Mouse (Mus musculus): Measurements from ENCODE around the gene Xaf1.

The Xaf1 gene

DNA sequence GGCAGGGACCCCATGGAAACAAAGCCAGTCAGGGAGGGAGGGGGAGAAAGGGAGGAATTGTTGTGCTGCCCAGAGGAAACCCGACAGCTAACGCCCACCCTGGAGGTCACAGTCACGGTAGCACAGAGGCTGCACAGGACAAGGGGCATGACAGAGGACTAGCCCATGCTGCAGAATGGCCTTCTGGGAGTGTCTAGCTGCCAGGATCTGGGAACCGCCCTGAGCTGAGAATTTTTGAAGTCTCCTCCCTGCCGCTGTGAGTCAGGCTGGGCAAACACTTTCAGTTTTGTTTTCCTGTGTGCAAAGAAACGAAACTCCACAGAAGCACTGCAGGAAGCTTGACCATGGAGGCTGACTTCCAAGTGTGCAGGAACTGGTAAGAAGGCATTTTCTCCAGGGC lies at the start of gene Xaf1:
Gene Xaf1, plus strand, starts transcription at position 296 of the 400 bp plus-strand sequence.
- DNase-seq (ENCODE audit: low read depth), result peak; percentile 88

DNA sequence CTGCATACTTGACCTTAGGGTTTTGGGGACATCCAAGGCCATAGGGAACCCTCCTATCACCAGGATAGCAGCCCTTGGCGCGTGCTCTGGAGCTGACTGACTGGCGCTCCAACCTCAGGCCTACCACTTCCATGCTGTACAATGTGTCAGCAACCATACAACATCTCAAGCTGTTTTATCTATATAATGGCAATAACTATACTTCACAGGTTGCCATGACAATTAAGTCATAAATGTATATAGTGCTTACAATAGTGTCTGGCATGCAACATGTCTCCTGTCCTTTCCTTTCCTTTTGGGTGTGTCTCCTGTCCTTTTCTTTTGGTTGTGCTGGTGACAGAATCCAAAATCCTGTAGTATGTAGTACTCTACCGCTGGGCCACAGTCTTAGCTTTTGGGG lies 45.8 kb upstream of the Xaf1 start:
- DNase-seq (ENCODE audit: low read depth), result no peak

DNA sequence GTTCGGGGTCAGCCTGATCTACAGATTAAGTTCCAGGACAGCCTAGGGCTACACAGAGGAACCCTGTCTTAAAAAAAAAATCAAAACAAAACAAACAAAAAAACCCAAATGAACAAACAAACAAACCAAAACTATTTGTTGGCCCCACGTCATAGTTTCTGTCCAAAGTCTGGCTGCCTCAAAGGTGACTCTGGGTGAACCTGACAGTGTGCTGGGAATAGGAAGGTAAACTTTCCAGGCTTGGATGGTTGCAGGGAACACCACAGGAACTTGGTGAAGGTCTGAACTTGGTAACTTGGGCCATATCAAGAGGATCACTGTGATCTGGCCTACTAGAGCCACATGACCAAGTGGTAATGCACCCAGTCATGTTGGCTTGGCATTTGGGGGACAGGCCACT lies 45.0 kb upstream of the Xaf1 start:
- DNase-seq (ENCODE audit: low read depth), result no peak

DNA sequence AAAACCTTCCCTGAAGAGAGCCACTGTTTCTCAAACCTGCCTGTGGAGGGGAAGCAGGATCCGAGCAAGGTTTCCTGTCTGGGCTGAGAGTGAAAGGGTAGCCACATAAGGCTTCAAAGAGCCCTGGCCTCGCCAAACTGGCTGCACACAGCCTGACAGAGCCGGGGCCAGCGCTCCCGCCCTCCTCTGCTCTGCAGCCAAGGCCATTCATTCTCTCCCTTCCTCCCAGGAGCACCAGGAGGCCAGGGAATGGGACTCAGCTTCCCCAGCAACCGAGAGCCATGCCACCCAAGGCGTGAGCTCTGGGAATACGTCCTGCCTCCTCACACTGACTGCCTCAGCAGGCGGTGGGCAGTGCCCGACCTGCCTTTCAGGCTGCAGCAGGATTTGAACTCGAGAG lies 35.9 kb upstream of the Xaf1 start:
- DNase-seq (ENCODE audit: low read depth), result no peak

DNA sequence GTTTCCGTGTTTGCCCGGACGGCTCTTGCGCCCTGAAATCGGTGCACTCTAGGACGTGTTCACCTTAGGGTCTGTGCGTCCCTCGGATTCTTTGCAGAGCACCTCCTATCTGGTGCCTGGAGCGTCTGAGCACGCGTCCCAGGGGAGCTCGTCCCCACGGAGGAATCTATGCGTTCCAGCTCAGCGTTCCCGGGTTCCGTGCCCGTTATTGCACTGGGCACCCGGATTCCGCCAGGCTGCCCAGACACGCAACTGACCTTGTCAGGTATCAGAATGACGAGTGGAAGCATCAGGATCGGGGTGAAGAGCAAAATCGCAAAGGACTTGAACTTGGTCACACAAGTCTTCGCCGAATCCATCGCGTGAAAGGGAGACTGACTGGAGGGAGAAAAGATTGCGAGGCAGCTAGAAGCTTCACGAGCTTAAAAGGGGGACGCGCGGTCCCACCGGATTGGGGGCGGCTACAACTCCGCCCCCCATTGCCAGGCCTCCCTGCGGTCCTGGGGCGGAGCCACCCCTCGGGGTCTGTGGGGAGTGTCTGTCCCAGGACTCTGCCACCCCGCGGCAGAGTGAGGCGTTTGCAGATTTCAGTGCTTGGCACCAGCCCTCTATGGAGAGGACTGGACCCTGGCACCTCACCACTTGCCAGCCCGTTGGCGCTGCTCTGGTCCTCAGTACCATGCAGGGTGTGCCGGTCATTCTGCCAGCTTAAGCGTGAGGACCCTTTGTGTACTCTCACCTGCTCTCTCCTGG lies 35.0 kb upstream of the Xaf1 start:
- no peak for DNase-seq (ENCODE audit: low read depth)

GRCm38 (mm10) chr11:72266960-72267560 lies 34.4 kb upstream of the Xaf1 start, which contains the start of gene Slc13a5:
TSS of gene Slc13a5 (minus strand) at chr11:72267222.
- DNase-seq (ENCODE audit: low read depth), result no peak

- DNase-seq (ENCODE audit: low read depth), result no peak
These were observed 29.7 kb upstream of the Xaf1 start for GRCm38 (mm10) chr11:72271761-72272160.

DNA sequence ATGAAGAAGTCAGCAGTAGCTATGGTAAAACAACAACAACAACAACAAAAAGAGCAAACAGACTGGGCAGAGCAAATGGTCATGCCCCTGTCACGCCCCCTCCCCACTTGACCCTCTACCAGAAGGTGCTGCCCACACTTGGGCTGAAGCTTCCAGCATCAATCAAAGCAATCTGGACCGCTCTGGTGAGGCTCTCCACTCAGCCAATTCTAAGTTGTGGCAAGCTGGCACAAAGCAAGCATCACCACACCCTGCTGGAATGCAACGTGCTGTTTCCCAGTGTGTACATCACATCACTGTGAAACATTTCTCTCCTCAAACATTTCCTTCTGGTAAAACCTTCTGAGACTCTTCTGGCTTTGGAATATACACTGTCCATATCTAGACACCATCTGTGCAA lies 28.1 kb upstream of the Xaf1 start:
- no peak for DNase-seq (ENCODE audit: low read depth)

- DNase-seq (ENCODE audit: low read depth), result no peak
These were observed 20.1 kb upstream of the Xaf1 start for GRCm38 (mm10) chr11:72281143-72281851.

GRCm38 (mm10) chr11:72281852-72282400 lies 19.5 kb upstream of the Xaf1 start:
- no peak for DNase-seq (ENCODE audit: low read depth)

DNA sequence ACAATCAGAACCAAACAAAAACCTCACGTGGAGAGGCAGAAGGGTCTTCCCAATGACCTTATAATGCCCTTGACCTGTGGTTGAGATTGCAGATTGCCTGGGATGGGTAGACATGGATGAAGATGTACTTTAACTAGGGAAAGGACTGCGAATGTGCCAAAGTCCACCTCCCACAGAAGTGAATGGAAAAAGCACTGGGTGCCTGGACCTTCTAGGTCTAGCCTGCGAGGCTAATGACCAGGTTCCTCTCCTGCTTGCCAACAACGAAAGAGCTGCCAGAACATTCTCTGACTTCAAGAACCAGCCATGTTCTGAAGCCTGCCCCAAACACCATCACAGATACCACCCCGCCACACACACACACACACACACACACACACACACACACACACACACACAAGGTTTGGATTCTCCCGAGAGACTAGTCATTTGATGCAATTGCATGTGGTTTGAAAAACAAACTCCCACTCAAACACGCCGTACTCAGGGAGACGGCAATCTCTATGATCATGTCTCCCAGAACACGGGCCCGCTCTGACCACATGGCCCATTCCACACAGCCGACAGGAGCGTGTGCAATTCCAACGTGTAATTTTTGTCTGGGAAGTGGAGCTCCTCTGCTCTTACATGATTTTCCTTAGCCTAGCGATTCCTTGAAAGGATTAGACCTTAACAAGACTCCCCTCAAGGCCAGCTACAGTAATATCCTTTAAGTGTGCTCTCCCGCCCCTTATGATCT lies 17.8 kb upstream of the Xaf1 start:
- no peak for DNase-seq (ENCODE audit: low read depth)

- no peak for DNase-seq (ENCODE audit: low read depth)
These were observed 16.8 kb upstream of the Xaf1 start for GRCm38 (mm10) chr11:72284532-72285182.

GRCm38 (mm10) chr11:72285971-72286480 lies 15.4 kb upstream of the Xaf1 start:
- DNase-seq (ENCODE audit: low read depth), result no peak

GRCm38 (mm10) chr11:72286651-72287050 lies 14.8 kb upstream of the Xaf1 start:
- no peak for DNase-seq (ENCODE audit: low read depth)

- DNase-seq (ENCODE audit: low read depth), result no peak
These were observed 14.3 kb upstream of the Xaf1 start for GRCm38 (mm10) chr11:72287126-72287525.

DNA sequence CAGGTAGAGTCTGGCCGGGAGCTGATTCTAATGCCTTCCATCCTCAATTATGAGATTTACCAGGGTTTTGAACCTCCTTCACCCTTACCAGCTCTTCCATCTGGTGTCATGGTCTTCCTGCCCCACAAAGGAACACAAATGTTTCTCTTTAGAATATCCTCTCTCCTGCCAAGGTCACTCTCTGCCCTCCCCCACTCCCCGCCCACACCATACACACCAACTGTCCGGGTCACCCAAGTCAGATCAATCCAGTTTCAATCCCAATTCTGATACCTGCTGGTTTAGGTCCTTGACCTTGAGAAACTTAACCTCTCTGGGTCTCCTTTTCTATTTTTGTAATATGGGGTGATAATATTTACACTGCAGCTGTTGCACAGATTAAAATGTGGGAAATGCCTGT lies 13.9 kb upstream of the Xaf1 start:
- no peak for DNase-seq (ENCODE audit: low read depth)

DNA sequence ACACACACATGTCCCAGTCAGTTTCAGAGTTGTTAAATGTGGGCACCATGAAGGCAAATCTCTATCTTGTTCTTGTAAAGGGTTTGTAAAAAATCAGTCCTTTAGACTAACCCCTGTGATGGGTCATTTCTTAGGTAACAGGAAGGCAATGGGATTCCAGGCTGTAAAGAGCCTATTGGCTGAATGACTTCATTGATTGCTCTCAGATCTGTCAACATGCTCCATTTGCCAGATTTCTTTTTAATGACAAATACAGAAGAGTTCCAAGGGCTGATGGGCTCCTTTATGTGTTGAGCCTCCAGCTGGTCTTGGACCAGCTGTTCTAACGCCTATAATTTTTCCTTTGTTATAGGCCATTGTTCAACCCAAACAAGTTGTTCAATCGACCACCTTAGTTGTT lies 8.3 kb upstream of the Xaf1 start:
- no peak for DNase-seq (ENCODE audit: low read depth)

GRCm38 (mm10) chr11:72302230-72302629 lies 801 bp downstream of the Xaf1 start:
- DNase-seq (ENCODE audit: low read depth), result peak; percentile 34

DNA sequence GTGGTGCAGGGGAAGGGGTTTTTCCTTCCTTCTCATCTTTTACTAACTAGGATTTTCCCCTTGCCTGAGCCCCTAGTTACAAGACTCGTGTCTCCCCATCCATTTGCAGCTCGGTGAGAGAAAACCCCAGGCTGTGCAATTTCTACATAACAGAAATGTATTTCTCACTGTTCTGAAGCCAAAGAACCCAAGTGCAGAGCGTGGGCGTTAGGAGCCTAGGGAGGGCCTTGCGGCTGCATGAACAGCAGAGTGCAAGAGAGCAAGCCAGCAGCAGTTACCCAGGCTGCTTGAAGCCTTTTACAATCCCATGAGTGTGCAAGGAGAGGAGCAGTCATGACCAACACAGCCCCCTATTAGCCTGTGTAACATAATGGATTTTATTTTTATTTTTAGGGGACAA lies 6.0 kb downstream of the Xaf1 start:
- DNase-seq (ENCODE audit: low read depth), result no peak

DNA sequence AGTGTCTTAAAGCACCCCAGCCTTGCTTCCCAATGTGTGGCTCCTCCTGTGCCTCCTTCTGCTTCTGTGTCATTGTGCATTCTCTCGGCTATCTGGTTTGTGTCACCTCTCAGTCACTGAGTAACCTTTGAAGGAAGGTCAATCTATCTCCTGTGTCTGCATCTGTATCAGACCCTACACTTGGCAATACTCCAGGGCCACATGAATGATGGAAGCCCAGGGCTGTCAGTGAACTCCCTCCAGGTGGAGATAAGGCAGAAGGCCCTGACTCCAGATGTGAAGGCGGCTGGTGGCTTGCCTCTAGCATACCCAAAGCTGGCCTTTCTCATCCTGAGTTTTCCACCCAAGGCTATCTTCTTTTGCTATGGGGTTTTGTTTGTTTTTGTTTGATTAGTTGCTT lies 7.6 kb downstream of the Xaf1 start:
- DNase-seq (ENCODE audit: low read depth), result no peak

- DNase-seq (ENCODE audit: low read depth), result no peak
These were observed 9.1 kb downstream of the Xaf1 start for GRCm38 (mm10) chr11:72310491-72310890.

Data from NIH3T3 (cell line).